Mouse (Mus musculus): ENCODE measurements around the gene Rpl7a.

DNA sequence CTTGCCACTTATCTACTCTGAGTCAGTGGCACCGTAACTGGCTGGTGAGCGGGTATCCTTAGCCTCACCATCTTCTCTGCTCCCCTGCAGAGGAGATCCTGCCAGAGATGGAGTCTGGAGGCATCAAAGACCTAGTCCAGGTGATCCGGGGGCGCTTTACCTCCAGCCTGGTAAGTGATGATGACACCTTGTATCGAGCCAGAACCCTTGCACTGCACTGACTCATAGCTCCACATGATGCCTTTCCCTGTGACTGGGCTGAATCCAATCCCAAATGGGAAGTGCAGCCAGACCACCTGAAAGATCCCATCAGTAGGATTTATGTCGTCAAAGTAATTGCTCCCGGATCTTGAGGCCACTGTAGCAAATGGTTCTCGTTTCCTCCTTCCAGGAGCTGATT lies 42.3 kb downstream of the Rpl7a start:
- TF ChIP-seq POLR2A (IDR thresholded peaks at IDR 0.05; ENCODE audit: insufficient read length, low read depth) (no peak), TCF3 (IDR thresholded peaks at IDR 0.05; ENCODE audit: insufficient read length, low read depth) (no peak), SRF (IDR thresholded peaks at IDR 0.05; ENCODE audit: control insufficient read depth, insufficient read length, low read depth) (no peak), MYOG (IDR thresholded peaks at IDR 0.05; ENCODE audit: control insufficient read depth in 1 of 3, insufficient read depth in 1 of 3, insufficient read length in 2 of 3, low read depth in 2 of 3) (no peak), MAX (IDR thresholded peaks at IDR 0.05; ENCODE audit: low read depth) (no peak), TCF12 (IDR thresholded peaks at IDR 0.05; ENCODE audit: insufficient read depth, poor library complexity, severe bottlenecking) (no peak)

Data from myocyte (in vitro differentiated cells).